Mouse (Mus musculus) heart, postnatal 14 days (tissue): ENCODE measurements at regions not wholly inside any gene's neighbourhood (a gene's known extent, or its start where the extent isn't known, plus 50 kb on each side); places are given as distances from the start of the nearest gene placed in this dataset.

Experiments used
- DNase-seq, 2 experiments: peaks; one replicate each; pipeline ENCODE4 v3.0.0; 2021 to 2022
- intact Hi-C: fragments of 180-260 bp; cut with DNase I; formaldehyde crosslinking; loops from one replicate; pipeline ENCODE4 v1.15.1; 2025

- peak; percentile 88 to 93 for DNase-seq
- intact Hi-C loops = no loop called here
Measured at GRCm38 (mm10) chr10:126511511-126511910, 389.6 kb downstream of the Atp23 start.

DNA sequence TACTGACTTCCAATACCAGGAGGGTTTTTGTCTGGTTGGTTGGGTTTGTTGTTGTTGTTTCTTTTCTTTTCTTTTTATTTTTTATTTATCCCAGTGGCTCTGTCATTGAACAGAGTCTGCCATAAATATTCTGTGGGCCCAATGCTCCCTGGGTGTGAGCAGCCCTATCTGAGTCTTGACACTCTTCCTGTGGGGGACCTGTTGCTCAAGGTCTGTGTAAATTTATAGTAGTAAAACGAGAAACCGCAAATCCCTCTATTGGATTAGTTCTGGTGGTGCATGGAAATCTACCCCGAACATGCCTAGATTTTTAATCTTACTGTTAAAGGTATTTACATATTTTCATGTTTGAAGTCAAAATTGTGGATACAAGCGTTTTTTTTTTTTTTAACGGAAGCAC, 395.2 kb downstream of the Atp23 start:
- intact Hi-C loops = no loop called here
- no peak for DNase-seq

- intact Hi-C loops = no loop called here
- no peak for DNase-seq
Measured at GRCm38 (mm10) chr10:126502013-126502688, 399.0 kb downstream of the Atp23 start.

- intact Hi-C loops = no loop called here
- DNase-seq = no peak
Measured at GRCm38 (mm10) chr10:126498726-126499125, 402.4 kb downstream of the Atp23 start.

- intact Hi-C loops = no loop called here
- no peak for DNase-seq
Measured at GRCm38 (mm10) chr10:126493734-126494133, 407.4 kb downstream of the Atp23 start.

DNA sequence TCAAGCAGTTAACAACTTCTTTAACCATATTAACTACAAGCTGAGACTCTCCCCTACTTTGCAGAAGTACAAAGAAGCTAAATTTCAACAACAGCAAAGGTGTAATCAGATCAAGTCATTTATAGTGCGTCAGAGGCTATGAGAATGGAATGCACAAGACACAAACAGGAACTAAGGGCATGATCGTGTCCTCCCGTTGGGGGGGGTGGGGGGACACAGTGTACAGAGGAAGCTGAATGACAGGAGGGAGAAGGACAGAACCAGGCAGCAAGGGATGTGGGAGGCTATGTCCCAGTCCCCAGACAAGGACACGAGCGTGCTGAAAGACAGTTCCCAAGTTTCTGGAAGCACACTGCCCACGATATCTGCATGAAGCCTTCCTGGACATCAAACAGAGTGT, 408.9 kb downstream of the Atp23 start:
- intact Hi-C loops = no loop called here
- no peak for DNase-seq

- intact Hi-C loops = no loop called here
- no peak for DNase-seq
Measured at GRCm38 (mm10) chr10:126485129-126485528, 416.0 kb downstream of the Atp23 start.

DNA sequence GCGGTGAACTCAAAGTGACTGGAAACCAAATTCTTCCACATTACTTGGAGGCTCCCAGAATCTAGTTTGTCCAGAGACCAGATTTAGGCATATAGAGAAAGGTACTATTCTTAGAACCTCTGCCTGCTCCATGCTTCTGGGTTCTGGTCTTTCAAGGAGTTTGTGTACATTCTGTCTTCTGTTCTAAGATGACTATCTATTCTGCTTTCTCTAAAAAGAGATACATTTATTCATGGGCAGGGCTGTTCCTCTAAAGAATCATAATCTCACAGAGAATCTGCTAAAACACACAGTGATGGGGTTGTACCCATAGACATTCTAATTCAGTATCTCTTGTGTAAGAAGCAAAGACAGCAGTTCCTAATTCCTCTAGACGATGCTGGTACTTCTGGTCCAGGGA, 417.7 kb downstream of the Atp23 start:
- intact Hi-C loops = no loop called here
- DNase-seq = no peak

- DNase-seq = no peak
- intact Hi-C loops = no loop called here
Measured at GRCm38 (mm10) chr10:126480382-126480781, 420.8 kb downstream of the Atp23 start.

- intact Hi-C loops = no loop called here
Measured at GRCm38 (mm10) chr10:126479743-126480142, 421.4 kb downstream of the Atp23 start.

DNA sequence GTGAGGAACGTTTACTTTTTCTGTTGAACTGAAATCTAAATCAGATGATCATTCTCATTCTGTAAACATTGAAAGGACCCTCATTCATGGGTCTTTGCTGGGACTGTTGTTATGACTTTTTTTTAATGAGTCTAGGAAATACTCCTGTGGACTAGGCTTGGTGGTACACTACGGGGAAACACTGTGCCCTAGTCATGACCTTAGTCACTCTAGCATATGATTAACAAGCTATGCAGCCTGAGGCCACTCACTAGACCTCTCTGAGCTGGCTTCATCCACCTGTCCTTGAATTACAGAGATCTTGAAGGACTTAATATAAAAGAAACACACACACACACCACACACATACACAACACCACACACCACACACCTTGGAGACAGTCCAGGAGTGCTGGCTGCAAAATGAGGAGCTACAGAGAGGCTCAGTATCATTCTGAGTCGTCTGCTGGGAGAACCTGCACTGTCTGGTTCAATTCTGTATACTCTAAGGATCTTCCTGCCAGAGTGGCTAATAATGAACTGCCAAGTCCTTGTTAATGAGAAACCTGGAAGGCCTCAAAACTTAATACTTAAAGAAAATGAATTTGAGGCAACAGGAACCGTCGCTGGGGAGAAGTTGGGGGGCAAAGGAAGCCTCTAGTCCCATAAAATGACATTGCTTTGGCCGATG, 428.0 kb downstream of the Atp23 start:
- intact Hi-C loops = no loop called here
- DNase-seq = no peak

More at GRCm38 (mm10) chr10:126479743-126480142, 421.4 kb downstream of the Atp23 start:
- DNase-seq = no peak

DNA sequence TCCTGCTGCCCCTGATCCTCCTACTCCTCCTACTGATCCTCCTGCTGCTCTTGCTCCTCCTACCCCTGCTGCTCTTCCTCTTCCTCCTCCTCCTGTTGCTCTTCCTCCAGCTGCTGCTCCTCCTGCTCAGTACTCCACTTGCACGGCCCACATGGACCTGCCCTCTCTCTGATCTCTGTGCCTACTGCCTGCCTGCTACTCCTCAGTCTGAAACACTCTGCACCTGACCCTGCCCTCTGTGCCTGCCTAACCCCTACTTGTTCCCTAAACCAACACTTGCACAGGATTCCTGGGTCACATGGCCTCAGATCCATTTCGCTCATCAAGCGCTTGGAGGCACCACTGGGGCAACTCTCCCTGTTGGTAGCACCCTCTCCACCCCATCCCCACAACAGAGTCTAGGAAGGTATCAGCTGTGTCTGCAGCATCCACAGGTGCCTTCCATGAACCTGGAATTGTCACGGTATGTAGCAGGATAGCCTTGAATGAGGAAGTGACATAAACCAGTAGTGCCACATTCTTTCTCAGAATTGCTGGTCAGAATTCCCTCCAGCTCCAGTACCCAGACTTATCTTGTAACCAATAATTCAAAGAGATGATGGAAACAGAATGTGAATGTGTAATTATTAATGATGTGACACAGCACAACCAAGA, 430.2 kb downstream of the Atp23 start:
- intact Hi-C loops = no loop called here
- DNase-seq = no peak

DNA sequence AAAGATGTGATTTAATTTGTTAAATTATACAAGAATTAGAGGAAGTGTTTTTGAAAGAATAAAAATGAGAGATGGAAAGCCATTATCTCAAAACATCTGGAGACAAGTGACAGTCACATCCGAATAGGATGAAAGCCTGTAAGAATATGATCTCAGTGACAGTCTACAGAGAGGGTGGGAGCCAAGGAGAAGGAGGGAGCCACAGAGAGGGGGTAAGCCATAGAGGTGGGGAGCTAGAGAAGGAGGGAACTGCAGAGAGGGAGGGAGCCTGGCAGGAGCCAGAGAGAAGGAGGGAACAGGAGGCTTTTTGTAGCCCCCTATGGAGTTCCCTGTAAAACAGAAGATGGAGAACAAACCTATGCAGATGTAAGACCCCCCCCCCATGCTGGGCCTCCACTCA, 438.4 kb downstream of the Atp23 start:
- no peak for DNase-seq
- intact Hi-C loops = no loop called here

- DNase-seq = no peak
- intact Hi-C loops = no loop called here
Measured at GRCm38 (mm10) chr10:126458523-126458922, 442.6 kb downstream of the Atp23 start.

DNA sequence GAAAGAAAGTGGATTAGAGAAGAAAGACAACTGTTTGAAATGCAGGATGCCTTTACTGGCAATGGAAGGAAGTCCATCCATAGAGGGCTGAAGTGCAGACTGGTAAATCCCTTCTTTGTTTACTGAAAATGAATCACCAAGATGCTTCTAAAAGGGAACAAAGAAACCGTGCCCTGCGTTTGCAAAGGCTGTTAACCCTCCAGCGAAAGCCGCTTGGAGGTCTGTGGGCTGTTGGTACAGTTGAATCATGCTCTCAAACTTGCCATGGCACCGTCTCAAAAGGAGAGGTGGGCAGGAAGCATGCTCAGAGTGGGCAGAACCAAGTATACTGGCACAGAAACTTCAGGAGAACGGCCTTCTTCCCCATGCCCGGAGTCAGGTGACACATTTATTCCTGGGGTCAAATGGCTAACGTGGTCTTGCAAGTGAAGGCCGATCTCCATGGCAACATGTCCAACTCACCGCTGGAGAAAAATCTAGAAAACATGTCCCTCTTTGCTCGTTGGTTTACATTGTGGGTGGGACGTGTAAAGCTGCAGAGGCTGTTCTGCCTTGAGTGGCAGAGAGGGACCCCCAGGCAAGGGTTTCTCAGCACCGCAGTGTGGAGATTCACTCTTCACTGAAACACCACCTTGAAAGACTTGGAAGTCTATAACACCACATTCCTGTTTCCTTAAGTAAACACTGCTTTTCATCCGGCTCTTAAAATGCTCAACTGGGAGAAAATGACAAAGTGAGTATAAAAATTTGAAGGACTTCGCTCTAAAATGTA, 448.2 kb downstream of the Atp23 start:
- intact Hi-C loops = no loop called here
- DNase-seq = no peak

GRCm38 (mm10) chr10:126452057-126452622, 449.0 kb downstream of the Atp23 start:
- intact Hi-C loops = no loop called here
- no peak for DNase-seq

DNA sequence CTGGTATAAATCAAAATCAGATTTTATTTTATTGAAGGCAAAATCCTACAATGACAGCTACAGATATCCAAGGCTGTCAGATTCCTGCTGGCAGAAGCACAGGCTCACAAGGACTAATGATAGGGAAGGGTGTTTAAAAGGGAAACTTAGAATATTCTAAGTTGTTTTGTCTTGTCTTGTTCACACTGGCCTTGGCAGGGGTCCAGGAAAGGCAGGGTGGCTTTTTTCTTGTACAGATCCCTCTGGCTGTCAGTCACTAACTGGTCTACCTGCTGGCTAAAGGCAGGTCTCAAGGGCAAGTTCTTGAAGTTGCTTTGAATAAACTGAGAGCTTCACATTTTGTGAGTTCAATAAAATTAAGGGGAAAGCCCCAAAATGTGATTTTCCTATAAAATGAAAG, 465.3 kb downstream of the Lrig3 start:
- intact Hi-C loops = no loop called here
- no peak for DNase-seq

GRCm38 (mm10) chr10:126430346-126430745, 464.4 kb downstream of the Lrig3 start:
- DNase-seq = no peak
- intact Hi-C loops = no loop called here

DNA sequence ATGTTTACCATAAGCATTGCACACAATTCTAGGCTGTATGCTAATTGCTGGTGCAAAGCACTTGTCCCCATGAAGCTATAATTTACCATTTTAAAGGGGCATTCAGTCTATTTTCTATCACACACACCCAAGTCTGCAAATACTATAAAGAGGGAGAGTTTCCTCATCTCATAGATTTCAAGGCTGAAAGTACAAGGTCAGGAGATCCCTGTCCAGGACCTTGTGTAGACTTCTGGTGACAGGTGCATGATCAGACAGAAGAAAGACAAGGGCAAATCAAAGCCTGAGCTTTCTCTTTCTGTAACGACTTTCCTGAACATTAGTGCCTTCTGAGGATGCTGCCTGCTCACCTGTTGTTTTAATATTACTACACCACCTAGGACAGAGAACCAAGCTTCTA, 463.5 kb downstream of the Lrig3 start:
- no peak for DNase-seq
- intact Hi-C loops = no loop called here

DNA sequence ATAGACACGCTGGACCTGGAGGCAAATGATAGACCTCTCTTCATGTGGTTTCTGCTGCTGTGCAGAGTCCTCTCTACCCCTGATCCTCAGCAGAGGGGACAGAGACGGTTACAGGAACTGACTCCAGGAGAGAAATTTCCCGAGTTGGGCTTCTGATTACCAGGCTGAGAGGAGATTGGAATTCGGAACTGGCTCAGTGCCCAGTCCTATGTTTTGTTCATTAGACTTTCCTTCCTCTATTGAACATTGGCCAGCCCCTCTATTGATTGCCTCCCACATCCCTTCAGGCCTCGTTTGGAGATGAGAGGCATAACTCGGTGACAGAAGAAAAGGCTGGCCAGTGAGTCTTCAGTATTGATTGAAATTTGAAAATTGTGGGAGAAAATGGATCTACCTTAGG, 456.1 kb downstream of the Lrig3 start:
- intact Hi-C loops = no loop called here
- peak in 1 of 2 experiments; percentile 7 for DNase-seq

GRCm38 (mm10) chr10:126413786-126414185, 447.8 kb downstream of the Lrig3 start:
- DNase-seq = no peak
- intact Hi-C loops = no loop called here
